Mouse (Mus musculus) gastrocnemius, postnatal 14 days (tissue): ENCODE measurements around the gene Sorbs2. TPM values are rescaled to one million over a fixed set of nuclear protein-coding genes. Genes with fewer than 3 reads are reported as not detected.

Source experiments
- DNase-seq: peaks from one replicate; pipeline ENCODE4 v3.0.0; 2021; ENCODE audit warnings: mixed read lengths
- intact Hi-C: fragments of 180-260 bp; cut with DNase I; formaldehyde crosslinking; loops from one replicate; pipeline ENCODE4 v1.15.1; 2025; ENCODE audit warnings: low total_unique reads
- total RNA-seq, 2 experiments: library from RNA; stranded (reverse); gene quantifications; 2 replicates each; pipeline ENCODE4 v1.2.3; 2021

Sorbs2 gene
- total RNA-seq, 2 experiments from 2014 or later = 16.9 to 17.3 TPM

DNA sequence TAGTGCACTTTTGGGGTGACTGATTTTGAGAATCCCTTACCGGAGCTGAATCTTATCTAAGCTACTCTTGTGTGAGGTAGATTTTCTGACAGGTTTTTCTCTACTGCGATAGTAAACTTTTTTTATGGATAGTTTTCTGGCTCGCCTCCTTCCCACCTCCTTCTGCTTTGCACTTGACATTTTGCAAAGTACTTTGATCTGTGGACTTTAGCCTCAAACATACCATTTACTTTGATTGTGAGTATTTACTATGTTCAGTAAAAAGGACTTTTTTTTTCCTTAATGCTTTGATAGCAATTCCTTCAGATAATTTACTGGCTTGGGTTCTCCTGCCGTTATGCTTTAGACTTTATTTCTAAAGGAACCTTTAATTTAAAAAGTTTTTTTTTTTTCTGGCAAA lies 151.9 kb downstream of the Sorbs2 start:
- intact Hi-C loops = no loop called here
- no peak for DNase-seq

DNA sequence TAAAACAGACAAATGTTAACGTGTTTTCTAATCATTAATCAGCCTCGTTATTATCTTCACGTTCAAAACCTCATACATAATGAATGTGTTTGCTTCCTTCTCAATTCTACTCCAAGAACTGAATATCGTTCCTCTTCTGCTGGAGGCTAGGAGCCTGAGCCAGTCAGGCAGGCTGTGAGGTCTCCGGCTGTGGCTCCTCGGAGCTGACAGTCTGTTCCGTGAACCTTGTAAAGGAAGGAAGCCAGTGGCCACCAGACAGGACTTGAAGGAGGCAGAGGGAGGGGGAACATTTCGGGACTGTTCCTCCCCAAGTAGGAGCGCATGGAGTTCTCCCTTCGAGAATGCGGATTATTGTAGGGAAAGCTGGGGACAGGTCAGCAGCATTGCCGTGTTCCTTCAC lies 153.0 kb downstream of the Sorbs2 start:
- no peak for DNase-seq
- intact Hi-C loops = no loop called here

DNA sequence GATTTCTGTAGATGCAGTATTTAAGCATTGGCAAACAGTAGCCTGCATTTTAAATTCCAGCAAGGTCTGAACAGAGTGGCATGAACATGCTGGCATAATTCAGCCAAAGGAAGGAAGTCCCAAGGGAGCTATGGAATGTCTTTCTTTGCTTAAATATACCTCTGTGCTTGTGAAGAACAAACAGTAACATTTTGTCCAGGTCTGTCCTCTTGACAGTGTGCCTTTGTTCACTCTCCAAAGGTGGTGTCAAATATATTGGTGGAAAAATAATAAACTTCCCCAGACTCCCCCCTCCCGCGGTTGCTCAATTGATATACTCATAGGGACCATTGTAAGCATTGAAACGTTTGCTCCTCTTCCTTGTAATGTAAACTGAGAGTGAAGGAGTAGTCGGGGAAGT lies 154.0 kb downstream of the Sorbs2 start:
- no peak for DNase-seq
- intact Hi-C loops = no loop called here

DNA sequence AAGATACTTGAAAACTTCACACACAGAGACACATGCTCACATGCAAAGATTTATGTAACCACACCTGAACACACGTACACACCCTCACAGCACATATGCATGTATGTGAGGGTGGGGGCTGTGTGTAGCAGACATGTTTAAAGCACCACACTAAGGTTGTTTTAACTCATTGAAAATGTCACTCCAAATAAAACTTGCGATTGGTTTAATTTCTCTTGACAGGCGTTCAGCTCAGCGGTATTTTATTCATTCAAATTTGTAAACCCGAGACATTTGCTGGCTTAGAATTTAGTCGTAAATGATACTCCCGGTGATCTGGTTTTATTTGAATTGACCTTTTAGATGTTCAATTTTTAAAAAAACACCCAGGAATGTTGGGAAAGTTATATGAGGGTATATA lies 158.6 kb downstream of the Sorbs2 start:
- intact Hi-C loops = no loop called here
- DNase-seq = no peak

DNA sequence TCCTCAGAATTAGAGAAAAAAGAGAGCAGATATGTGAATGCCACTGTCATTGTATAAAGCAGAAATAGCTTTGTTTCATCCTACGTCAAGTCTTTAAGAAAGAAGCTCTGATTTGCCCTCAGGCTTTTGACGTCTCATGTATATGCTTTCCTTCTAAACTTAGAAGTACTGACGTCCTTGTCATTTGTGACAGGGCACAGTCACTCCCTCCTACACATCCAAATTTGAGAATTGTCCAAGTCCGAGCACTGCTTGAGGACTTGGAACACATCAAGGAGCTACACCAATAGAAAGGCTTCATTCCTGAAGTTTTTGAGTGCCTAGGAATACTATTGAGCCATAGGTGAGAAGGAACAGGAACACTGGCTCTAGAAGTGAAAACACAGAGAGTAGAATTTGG lies 165.6 kb downstream of the Sorbs2 start:
- intact Hi-C loops = no loop called here
- DNase-seq = no peak

DNA sequence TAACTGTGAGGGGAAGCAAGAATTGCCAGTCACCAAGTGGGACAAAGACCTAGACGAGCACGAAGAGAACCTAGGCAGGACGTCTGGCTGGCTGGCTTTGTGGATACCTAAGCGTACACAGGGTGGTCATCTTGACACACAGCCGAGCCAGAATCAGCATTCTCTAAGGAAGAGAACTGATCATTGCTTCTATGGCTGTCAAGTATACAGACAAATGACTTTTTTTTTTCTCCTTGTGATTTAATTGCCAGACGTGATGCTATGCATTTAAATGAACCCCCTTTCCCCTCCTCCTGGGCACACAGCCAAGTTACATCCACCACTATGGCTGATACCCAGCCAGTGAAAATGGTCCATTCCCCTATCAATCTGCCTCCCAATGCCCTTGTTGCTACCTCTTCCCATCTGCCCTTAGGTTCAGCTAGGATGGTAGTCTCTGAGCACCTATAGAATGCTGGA lies 168.3 kb downstream of the Sorbs2 start:
- intact Hi-C loops = no loop called here
- no peak for DNase-seq

DNA sequence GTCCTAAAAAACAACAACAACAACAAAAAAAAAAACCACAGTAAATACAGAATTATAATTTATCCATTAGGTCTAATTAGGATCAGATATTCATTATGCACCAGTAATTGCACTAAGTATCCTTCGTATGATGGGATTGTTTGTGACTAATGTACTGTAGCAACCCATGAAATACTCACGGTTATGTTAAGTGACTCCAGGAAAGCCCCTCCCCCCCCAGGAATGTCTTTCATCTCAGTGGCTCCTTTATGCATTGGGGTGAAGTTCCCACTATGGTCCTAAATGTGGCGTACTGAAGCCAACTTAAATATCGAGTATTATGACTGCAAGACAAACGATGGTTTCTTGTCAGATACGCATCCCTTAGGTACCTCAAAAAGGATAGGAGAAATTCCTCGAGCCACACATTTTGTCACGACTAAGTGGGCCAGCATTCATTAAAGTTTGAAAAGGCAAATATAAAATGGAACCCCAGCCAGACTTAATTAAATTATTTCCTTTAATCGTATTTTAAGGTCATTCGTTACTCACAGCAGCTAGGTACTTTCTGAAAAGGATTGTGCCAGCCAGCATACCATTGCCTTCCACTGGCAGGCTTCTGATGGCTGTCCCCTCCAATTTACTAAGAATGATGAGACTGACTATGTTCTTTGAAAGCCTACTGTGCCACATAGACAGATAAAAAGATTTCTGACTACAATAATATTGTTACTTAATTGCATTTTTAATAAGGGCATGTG lies 169.7 kb downstream of the Sorbs2 start:
- intact Hi-C loops = no loop called here
- DNase-seq = no peak

DNA sequence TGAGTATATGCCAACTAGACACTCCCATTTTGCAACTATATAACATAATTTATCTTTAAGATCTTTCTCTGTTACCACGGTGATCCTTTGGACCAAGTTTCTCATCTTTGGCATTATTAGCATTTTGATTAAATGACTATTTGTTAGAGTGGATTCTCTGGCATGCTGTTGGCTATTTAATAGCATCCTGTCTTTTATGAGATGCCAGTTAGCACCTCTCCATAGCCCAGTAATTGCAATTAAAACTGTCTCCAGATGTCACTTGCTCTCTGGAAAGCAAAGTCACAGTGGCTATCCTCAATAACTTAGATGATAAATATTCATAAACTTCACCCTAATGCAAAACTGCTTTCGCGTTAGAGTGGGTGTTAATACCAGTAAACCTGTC lies 170.3 kb downstream of the Sorbs2 start:
- intact Hi-C loops = no loop called here
- no peak for DNase-seq

DNA sequence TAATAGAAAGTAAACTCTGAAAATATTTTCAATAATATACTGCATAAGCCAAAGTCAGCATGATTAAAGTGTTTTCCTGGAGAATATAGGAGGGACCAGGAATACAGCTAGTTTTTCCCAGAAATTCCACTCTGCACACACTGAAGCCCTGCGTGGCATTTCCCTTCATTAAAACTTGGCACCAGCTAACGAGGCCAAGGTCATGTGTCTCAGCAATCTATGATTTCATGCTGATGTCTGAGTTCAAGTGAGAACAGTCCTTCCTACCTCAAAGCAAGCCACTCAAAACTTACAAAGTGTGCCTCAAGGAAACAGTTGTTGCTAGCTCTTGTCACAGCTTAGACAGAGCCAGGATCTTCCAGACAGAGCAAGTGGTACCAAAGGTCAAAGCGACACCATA lies 173.6 kb downstream of the Sorbs2 start:
- intact Hi-C loops = no loop called here
- DNase-seq = no peak

DNA sequence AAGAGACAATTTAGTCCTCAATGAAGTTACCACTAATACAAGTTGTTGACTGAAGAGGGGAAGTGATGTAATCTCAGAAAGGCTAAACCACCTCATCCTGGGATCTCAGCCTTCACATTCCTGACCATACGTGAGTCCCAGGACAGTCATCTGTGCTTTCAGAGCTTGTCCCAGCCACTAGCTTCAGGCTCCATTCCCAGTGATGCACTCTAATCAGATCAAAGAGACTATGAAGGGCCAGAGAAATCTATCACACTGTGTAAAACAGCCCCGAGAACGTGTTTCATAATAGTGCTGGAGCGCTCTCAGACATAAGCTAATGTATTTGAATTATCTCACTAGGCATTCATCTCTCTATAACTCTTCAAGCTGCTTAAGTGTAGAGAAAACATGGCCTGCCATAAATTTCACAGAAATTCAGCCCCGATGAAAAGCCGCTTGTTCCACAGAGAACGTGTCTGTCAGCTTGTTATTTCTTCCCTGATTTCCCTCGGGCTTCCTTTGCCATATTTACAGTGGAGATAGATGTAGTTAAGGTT lies 175.3 kb downstream of the Sorbs2 start:
- DNase-seq = no peak
- intact Hi-C loops = no loop called here

DNA sequence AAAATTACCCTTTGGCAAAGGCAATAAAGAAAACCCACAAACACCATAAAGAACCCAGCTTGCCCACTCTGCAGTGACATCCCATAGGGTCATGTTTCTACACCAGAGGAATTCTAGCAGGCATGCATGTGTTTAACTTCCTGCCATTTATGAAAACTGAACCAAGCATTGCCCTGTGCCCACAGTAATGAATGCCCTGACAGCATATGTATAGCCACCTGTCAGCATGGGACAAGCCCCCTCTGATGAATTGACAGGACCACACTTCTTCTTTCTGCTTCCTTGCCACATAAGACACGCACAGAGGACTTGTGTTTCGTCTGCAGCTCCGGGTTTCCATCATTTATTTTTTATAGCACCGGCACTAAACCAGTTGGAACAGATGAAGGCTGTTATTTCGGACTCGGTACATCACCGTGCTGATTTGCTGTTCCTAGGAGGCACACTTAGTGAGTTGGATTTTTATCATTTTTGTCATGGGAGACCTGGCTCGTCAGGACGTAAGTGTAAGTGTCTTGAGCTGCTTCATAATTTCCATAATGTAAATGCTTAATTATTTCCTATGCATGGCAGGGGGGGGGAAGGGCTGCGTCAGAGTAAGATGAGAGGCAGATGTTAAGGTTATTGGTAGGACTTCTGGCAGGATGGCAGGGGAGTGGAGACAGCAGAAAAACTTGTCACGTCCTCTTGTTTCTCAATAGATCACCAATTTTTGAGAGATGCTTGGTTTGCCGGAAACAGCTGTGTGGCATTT lies 180.5 kb downstream of the Sorbs2 start:
- no peak for DNase-seq
- intact Hi-C loops = no loop called here

DNA sequence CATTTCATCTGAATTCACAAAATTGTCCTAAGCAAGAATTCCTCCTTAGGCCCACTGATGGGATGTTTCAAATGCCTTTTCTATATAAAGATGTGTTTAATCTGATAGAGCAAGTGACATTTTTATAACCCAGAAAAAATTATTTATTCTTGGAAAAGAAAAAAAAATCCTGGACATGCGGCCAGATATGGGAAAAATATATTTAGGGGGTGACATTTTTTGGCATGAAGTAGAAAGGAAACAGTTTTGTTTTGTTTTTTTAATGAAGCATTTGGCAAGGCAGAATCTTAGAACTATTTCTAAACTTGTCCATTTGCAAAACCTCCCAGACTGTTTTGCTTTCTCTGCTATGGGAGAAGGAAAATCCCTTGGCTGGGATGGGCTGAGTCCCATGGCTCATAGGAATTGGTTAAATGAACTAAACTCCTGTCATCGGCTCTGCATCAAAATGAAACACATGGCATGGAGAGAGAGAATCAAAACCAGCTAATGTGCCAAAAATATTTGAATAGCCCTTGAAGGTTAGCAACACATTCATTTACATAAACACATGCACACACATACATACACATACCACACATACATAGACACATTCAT lies 182.1 kb downstream of the Sorbs2 start:
- intact Hi-C loops = no loop called here
- no peak for DNase-seq

DNA sequence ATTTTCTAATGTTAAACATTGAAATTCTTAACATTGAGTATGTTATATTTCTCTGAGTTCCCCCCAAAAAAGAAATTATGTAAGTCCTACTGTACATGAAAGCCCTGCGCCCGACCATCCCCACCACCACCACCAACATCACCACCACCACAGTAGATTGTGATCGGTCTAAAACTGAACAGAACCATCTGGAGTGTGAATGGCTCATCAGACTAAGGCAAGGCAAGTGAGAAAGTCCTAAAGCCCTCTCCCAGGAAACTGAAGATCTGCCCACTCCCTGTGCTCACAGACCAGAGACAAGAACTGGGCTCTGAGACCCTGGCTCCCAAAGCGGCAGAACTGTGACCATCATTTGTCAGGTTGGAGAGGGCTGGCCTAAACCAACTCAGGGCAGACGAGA lies 192.5 kb downstream of the Sorbs2 start:
- intact Hi-C loops = no loop called here
- DNase-seq = no peak

DNA sequence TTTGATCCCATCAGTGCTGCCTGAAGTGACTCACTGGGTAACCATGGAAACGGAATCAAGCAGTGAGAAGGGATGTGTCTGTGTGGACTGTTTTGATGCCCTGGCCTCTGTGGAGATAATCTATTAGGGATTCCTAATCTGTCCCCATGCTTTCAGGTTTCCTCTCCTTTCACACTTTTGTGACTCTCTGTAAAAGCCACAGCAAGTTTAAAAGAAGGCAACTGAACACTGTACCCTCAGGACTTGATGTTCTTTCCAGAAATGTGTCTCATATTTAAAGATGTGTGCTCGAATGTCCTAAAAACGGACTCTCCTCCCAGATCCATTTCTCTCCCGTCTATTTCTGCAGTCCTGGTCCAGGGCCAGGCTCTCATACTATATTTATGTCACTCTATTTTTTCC lies 196.1 kb downstream of the Sorbs2 start:
- intact Hi-C loops = no loop called here
- no peak for DNase-seq

DNA sequence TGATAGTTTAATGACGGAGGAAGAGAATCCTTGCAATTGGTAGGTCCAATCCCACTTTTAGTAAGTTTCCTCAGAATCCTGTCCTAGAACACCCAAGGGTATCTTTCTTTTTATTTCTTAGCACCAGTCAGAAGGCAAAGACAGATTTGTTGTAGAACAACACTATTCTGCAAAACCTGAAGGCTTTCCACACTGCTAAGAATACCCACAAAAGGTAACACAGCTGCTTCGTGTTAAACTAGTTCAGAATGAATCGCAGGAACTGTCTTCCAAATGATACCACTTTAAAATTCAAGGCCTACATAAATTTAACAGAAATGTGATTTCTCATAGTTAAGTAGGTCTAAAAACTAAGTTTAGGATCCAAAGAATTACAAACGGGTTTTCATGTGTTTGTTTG lies 201.5 kb downstream of the Sorbs2 start:
- no peak for DNase-seq
- intact Hi-C loops = no loop called here

DNA sequence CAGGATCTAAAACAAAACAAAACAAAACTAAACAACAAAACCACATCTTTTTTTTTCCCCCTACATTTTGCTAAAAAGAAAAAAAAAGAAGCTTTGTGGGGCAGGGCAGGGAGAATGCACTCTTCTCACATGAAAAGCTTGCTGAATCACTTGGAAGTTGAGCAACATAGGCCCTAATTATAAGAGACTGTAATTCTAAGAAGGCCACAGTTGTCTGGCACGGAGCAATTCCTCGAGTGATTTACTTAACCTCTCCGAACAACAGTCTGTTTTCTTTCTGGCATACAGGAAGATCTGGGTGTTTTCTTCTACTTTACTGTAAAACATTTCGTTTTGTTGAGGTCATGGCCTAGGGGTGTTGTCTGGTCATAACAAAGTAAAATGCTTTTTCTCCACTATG lies 202.1 kb downstream of the Sorbs2 start:
- intact Hi-C loops = no loop called here

DNA sequence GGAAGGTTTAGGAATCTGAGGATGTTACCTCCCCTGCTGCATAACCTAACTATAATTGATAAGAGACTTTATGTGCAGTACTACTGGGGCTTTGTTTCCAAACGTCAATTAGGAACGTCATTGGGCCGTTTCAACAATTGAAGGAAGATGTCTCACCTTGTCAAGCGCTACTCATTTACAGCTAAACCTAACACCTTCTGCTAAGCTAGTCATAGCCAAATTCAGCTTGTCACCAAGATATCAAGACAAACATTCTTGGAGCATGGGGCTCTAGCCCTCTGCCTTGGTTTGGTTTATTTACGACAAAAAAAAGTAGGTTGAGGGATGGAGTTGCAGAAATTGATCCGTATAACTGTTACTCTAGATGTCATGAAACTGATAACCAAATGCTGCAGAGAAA lies 205.0 kb downstream of the Sorbs2 start:
- intact Hi-C loops = no loop called here

More for the DNA sequence above, 202.1 kb downstream of the Sorbs2 start:
- DNase-seq = no peak

DNA sequence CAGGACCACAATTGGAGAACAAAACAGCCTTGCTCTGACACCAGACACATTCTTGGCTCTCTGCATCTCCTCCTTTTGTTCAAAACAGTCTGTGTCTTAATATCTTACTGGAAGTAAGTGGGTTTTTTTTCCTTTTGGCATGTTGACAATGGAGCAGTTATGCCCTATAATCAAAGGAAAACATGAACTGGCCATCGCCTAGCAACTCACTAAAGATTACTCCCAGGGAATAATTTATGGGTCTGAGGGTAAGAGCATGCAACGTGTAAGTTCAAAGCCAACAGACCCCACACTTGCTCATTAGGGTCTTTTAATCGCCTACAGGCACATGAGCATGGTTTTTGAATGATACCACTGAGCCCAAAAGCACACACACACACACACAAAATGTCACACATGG lies 207.2 kb downstream of the Sorbs2 start:
- intact Hi-C loops = no loop called here
- no peak for DNase-seq

More for the DNA sequence above, 205.0 kb downstream of the Sorbs2 start:
- DNase-seq = no peak

DNA sequence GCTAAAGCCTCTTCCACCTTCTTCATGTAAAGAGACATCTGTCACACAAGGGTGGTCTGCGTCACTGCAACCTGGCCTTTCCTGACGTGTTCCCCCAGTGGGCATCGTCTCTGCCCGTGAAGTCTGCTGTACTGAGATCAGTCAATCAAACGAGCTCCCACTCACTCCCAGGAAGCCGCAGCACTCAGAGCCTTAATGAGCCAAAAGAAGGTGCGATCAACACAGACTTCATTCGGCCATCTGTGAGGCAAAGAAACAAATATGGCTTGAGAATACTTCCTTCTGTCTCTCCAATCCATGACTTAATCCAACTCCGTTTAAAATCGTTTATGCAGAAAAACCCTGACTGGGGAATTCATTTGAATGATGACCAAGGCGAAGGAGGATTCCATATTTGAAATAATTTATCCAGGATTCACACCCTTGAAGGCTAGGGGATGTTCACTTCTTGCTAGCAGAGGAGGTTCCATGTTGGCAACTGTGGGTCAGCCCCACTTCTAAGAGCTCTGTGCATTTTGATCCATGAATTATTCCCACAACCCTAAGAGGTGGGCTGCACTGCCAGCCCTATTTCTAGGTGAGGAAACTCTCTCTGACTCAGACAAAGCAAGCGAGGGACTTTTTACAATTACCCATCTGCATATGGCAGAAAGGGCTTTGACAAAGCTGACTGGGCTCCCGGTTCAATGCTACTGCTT lies 207.9 kb downstream of the Sorbs2 start:
- intact Hi-C loops = no loop called here
- no peak for DNase-seq

DNA sequence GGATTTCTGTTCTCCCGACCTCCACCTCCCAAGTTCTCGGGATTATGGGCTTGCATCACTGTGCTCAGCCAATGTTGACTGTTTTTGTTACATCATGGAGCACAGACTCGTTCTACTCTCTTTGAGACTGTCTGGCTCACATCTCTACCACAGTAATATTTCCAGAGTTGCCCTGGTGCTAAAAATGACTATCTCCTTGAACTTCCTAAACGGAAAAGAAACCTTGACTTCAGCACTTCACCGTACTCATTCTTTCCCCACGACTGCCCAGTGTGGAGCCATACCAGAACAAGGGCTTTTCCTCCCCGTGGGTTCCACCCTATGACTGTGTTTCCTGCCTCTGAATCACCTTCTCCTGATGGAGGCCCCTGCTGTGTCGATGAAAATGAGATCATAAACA lies 212.2 kb downstream of the Sorbs2 start:
- intact Hi-C loops = no loop called here
- DNase-seq = no peak
